Mouse (Mus musculus) embryo, embryonic 9.5 days (tissue): ENCODE data around the gene Lrrc4b.

ENCODE experiments used
- DNase-seq: peaks from one replicate; pipeline ENCODE4 v3.0.0-alpha.2; 2017; ENCODE audit errors: extremely low spot score

The Lrrc4b gene

GRCm38 (mm10) chr7:44486927-44487575, 58.2 kb downstream of the Lrrc4b start:
- no peak for DNase-seq

- DNase-seq: no peak
Measured at GRCm38 (mm10) chr7:44487936-44488335, 59.1 kb downstream of the Lrrc4b start.

GRCm38 (mm10) chr7:44488545-44488944, 59.7 kb downstream of the Lrrc4b start:
- DNase-seq: no peak

GRCm38 (mm10) chr7:44490281-44490680, 61.5 kb downstream of the Lrrc4b start:
- DNase-seq: no peak

GRCm38 (mm10) chr7:44491391-44491790, 62.6 kb downstream of the Lrrc4b start:
- DNase-seq: no peak

- DNase-seq: no peak
Measured at GRCm38 (mm10) chr7:44492166-44492826, 63.5 kb downstream of the Lrrc4b start.

- DNase-seq: no peak
Measured at GRCm38 (mm10) chr7:44494681-44495080, 65.9 kb downstream of the Lrrc4b start.

- DNase-seq: no peak
Measured at GRCm38 (mm10) chr7:44495086-44495485, 66.3 kb downstream of the Lrrc4b start.

- DNase-seq: peak; percentile 99
Measured at GRCm38 (mm10) chr7:44495992-44496770, 67.4 kb downstream of the Lrrc4b start, which contains the start of the genes Emc10 and Fam71e1. Emc10 (minus strand) TSS chr7:44496529. Fam71e1 (plus strand) TSS chr7:44496581.

GRCm38 (mm10) chr7:44496771-44497109, 67.9 kb downstream of the Lrrc4b start:
- DNase-seq: no peak

GRCm38 (mm10) chr7:44497361-44498055, 68.7 kb downstream of the Lrrc4b start:
- no peak for DNase-seq

GRCm38 (mm10) chr7:44498922-44499321, 70.1 kb downstream of the Lrrc4b start:
- DNase-seq: no peak

- no peak for DNase-seq
Measured at GRCm38 (mm10) chr7:44500046-44500445, 71.2 kb downstream of the Lrrc4b start.

GRCm38 (mm10) chr7:44501563-44502115, 72.8 kb downstream of the Lrrc4b start:
- peak; percentile 62 for DNase-seq

- DNase-seq: no peak
Measured at GRCm38 (mm10) chr7:44507491-44507890, 78.7 kb downstream of the Lrrc4b start.
